Mouse (Mus musculus) intestine, postnatal 0 days (tissue): Measurements from ENCODE around the gene Gm26897. TPM values are rescaled to one million over a fixed set of nuclear protein-coding genes. Genes with fewer than 3 reads are reported as not detected.

Experiments
- ATAC-seq: fragments of 200-750 bp; cut with Nextera tagmentation; 2 replicates; pipeline ENCODE4 v1.8.0; 2017; ENCODE audit warnings: mild to moderate bottlenecking, moderate TSS enrichment, moderate library complexity
- H3K27ac ChIP-seq: fragments of 300-500 bp; sonication (generic); 2 replicates; pipeline ENCODE4 v1.5.1; 2014; ENCODE audit warnings: mild to moderate bottlenecking, low read depth, low read length, moderate library complexity
- H3K27me3 ChIP-seq: fragments of 300-500 bp; sonication (generic); replicated peaks from 2 replicates; pipeline ENCODE4 v1.6.1; 2014; ENCODE audit warnings: low read length, mixed read lengths; ENCODE audit not compliant: control insufficient read depth, insufficient read depth
- H3K36me3 ChIP-seq: fragments of 300-500 bp; sonication (generic); 2 replicates; pipeline ENCODE4 v1.6.1; 2014; ENCODE audit warnings: mild to moderate bottlenecking, moderate library complexity; ENCODE audit not compliant: control insufficient read depth, insufficient read depth
- H3K4me1 ChIP-seq: fragments of 300-500 bp; sonication (generic); replicated peaks from 2 replicates; pipeline ENCODE4 v1.6.1; 2014; ENCODE audit warnings: antibody characterized with exemption, low read length, mixed read lengths; ENCODE audit not compliant: control insufficient read depth, insufficient read depth
- H3K4me2 ChIP-seq: fragments of 300-500 bp; sonication (generic); replicated peaks from 2 replicates; pipeline ENCODE4 v1.6.1; 2014; ENCODE audit warnings: low read depth, mild to moderate bottlenecking, moderate library complexity
- H3K4me3 ChIP-seq: fragments of 300-500 bp; sonication (generic); 2 replicates; pipeline ENCODE4 v1.5.1; 2014; ENCODE audit warnings: low read depth, low read length
- H3K9ac ChIP-seq: fragments of 300-500 bp; sonication (generic); 2 replicates; pipeline ENCODE4 v1.6.1; 2014; ENCODE audit warnings: mild to moderate bottlenecking, low read depth, low read length
- H3K9me3 ChIP-seq: fragments of 300-500 bp; sonication (generic); 2 replicates; pipeline ENCODE4 v1.6.1; 2016; ENCODE audit warnings: mixed run types; ENCODE audit not compliant: control insufficient read depth
- CTCF ChIP-seq: sonication (generic); IDR thresholded peaks from 2 replicates; pipeline ENCODE4 v1.5.1; 2016; ENCODE audit warnings: low read depth, mild to moderate bottlenecking, control low read depth, antibody characterized with exemption, moderate library complexity
- WGBS: fragments of 180-500 bp; shearing (Covaris S2); extraction: QIAGEN DNeasy Blood & Tissue Kit; methylation state at CpG from one replicate; pipeline ENCODE4 v1.1.7; 2014; 5-methylcytosine and 5-hydroxymethylcytosine counted together
- polyA plus RNA-seq: library from polyadenylated mRNA; unstranded; fragments of >200 nt; fragmentation: Nextera tagmentation; extraction: Ambion mirVana; gene quantifications from 2 replicates; pipeline ENCODE4 v1.2.1, GENCODE M21; 2015

Gene Gm26897
- polyA plus RNA-seq, 1 experiment from 2014 or later = not detected

DNA sequence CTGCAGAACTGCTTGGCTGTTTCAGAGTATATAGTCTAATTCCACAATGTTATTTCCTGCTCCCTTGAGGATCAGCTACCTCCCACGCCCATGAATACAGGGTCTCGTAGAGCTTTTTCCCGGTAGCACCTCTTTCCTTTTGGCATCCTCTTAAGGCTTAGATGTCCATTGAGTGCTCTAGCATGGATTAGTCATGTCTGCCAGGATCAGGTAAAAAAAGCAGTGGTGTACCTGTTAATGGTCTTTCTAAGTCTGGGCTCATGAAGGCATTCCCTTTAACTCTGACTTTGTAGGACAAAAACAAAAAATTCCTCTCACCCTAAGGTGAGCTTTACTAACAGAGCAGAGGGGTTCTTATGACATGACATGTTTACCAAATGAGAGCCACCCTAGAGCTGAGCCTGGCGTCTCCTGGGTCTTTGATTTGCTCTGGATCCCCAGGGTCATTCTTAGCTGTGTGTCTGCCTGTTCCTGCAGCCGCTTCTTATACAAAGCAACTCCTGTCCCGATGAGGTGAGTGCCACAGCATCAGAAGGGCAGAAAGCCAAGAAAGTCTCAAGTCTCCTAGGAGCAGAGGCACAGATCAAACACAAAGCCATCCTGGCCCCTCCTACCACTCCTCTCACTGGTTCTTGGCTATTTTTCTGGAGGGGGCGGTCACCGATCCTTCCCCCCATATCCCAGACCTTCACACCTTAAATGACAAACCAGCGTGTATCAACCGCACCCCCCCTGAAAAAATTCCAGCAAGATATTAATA is 27.2 kb downstream of the Gm26897 start:
- Histone ChIP-seq H3K4me3 (no peak overlapping the region), H3K27me3 (no peaks in the 10 kb centered on the region), H3K4me1 (no peaks in the 10 kb centered on the region), H3K4me2 (peak overlapping the region; percentile 56), H3K9ac (no peak overlapping the region), H3K9me3 (no peaks in the 10 kb centered on the region), H3K27ac (no peak overlapping the region), H3K36me3 (no peaks in the 10 kb centered on the region)
- no peak for ATAC-seq
- TF ChIP-seq CTCF = no peak
- 22% methylated on average over 10 of the region's 10 CpGs for WGBS

DNA sequence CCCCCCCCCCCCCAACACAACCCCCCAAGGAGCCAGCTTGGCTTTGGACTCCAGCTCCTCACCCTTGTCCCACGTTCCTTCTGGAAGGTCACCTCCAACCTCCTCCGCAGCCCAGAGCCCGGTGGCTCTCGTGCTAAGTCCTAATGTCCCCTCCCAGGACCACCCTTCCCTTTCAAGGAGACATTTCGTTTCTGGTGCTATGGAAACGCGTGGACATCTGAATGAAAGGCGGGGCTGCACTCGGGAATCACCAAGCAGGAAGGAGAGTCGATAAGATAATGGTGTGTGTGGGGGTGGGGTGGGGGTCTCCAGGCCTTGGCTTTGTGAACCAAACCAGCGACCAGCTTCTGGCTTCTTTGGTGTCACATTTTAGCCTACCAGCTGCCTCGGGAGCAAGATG is 27.9 kb downstream of the Gm26897 start:
- Histone ChIP-seq H3K4me1 (no peaks in the 10 kb centered on the region), H3K9ac (no peak overlapping the region), H3K36me3 (no peaks in the 10 kb centered on the region), H3K4me2 (peak overlapping the region; percentile 56), H3K27ac (no peak overlapping the region), H3K4me3 (0 out of 2 replicates have a peak overlapping the region, but pooled peaks have one; percentile 12), H3K9me3 (no peaks in the 10 kb centered on the region), H3K27me3 (no peaks in the 10 kb centered on the region)
- WGBS = 2% methylated on average over 12 of the region's 12 CpGs
- no peak for ATAC-seq
- TF ChIP-seq CTCF = no peak

DNA sequence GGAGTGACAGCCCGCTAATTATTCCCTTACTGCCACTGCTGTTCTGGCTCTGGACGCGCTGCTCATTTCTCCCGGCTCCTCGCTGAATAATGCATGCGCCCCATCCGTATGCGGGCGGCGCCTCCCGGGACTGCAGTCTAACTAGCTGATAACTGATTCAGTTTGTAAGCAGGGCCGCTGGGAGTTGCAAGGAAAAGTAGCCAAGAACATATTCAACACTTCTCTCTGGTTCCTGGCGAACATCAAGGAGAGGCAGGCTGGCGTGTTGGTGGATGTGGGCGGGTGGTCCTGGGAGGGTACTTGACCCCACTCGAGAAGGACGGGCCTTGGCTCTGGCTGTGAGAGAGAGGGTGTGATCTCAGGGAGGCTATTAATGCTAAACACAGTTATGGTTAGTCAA is 28.4 kb downstream of the Gm26897 start:
- Histone ChIP-seq H3K27me3 (no peaks in the 10 kb centered on the region), H3K4me1 (no peaks in the 10 kb centered on the region), H3K4me2 (peak overlapping the region; percentile 56; the same call in 1 of the 2 replicates), H3K4me3 (0 out of 2 replicates have a peak overlapping the region, but pooled peaks have one; percentile 12), H3K36me3 (no peaks in the 10 kb centered on the region), H3K9me3 (no peaks in the 10 kb centered on the region), H3K9ac (no peak overlapping the region), H3K27ac (no peak overlapping the region)
- WGBS = 15% methylated on average over 17 of the region's 17 CpGs
- ATAC-seq = no peak
- TF ChIP-seq CTCF = peak; percentile 50

DNA sequence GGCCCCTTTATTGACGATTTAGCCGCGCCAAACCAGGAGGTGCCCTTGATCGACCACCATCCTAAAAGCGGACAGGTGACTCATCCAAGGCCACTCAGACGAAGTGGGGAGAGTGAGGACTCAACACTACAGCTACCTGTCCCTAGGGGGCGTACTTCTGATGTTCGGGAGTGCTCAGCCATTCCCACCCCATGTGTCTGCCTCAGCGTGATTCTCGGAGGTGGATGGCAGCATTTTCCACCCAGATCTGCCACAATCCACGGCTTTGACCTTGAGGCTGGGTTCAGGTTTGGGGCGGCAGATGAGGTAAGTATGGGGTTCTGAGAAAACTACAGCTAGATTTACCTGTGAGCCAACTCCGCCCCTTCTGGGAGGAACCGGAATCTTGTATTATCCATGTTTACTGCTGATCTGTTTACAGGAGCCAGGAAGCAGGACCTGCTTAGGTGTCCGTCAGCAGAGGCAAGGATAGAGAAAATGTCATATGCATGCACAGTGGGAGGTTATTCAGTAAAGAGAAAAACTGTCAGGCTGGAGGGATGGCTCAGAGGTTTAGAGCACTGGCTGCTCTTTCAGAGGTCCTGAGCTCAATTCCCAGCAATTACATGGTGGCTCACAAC is 32.1 kb downstream of the Gm26897 start:
- no peak overlapping the region for H3K4me2 ChIP-seq
- H3K4me1 ChIP-seq = no peaks in the 10 kb centered on the region
- H3K9me3 ChIP-seq = no peaks in the 10 kb centered on the region
- 74% methylated on average over 15 of the region's 15 CpGs for WGBS
- H3K4me3 ChIP-seq = no peak overlapping the region
- no peaks in the 10 kb centered on the region for H3K36me3 ChIP-seq
- H3K27me3 ChIP-seq = no peaks in the 10 kb centered on the region
- TF ChIP-seq CTCF = no peak
- ATAC-seq = no peak
- H3K27ac ChIP-seq = no peak overlapping the region
- no peak overlapping the region for H3K9ac ChIP-seq

DNA sequence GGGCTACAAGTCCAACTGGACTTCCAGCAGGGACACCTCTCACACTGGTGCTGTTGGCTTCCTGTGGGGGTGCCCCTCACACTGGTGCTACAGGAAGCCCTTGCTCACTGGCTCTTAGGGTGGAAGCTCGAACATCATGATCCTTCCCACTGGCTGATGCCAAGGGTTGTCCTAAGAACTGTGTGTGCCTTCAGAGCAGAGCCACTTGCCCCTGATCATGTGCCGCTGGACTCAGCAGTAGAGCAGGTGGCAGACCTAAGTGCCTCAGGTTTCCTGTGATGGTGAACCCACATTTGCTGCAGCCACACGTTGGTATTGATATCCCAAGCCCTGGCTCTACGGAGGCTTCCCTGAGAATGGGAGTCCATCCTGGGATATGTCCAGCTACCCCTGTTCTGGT is 33.0 kb downstream of the Gm26897 start:
- no peak overlapping the region for H3K4me2 ChIP-seq
- H3K36me3 ChIP-seq = no peaks in the 10 kb centered on the region
- no peak overlapping the region for H3K27ac ChIP-seq
- 83% methylated on average over 4 of the region's 4 CpGs for WGBS
- no peak for ATAC-seq
- H3K4me1 ChIP-seq = no peaks in the 10 kb centered on the region
- no peaks in the 10 kb centered on the region for H3K27me3 ChIP-seq
- no peak overlapping the region for H3K4me3 ChIP-seq
- no peaks in the 10 kb centered on the region for H3K9me3 ChIP-seq
- no peak overlapping the region for H3K9ac ChIP-seq
- TF ChIP-seq CTCF = no peak

DNA sequence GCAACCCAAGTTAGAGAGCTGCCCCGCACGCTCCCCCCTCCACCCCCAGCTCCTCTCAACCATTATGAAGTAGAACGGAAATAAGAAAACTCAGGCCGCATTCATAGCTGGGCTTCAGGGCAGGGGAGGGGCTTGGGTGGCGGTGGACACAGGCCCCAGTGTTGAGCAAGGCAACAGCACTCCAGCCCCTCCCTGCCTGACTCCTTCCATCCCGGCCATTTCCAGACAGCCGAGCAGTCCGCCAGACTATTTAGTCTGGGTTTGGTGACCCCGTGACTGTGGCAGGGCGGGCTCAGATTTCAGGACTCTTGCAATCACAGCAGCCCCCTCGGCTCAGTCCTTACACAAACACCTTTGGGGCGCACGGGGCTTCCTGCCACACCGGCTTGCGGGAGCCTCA is 36.5 kb downstream of the Gm26897 start:
- Histone ChIP-seq H3K36me3 (no peaks in the 10 kb centered on the region), H3K4me2 (no peak overlapping the region; the same call in 1 of the 2 replicates), H3K9ac (no peak overlapping the region), H3K27ac (no peak overlapping the region; the same call in 1 of the 2 replicates), H3K9me3 (no peaks in the 10 kb centered on the region), H3K4me1 (no peaks in the 10 kb centered on the region), H3K4me3 (no peak overlapping the region), H3K27me3 (no peaks in the 10 kb centered on the region)
- WGBS = 10% methylated on average over 15 of the region's 15 CpGs
- ATAC-seq = 0 out of 2 replicates have a peak, but pooled peaks have one; percentile 31
- no peak for TF ChIP-seq CTCF
